Mouse (Mus musculus) E14TG2a.4 (cell line): ENCODE measurements at regions not wholly inside any gene's neighbourhood (a gene's known extent, or its start where the extent isn't known, plus 50 kb on each side); places are given as distances from the start of the nearest gene placed in this dataset.
A peak's percentile ranks its signal among the peaks of the same experiment; 100 is the strongest.

Experiments used
- H3K27me3 ChIP-seq: 2 replicates; pipeline ENCODE4 v1.6.1; 2014; ENCODE audit warnings: low read length, control low read depth; ENCODE audit not compliant: insufficient read depth
- H3K36me3 ChIP-seq: 2 replicates; pipeline ENCODE4 v1.6.1; 2014; ENCODE audit warnings: low read length, control low read depth; ENCODE audit not compliant: insufficient read depth
- H3K4me1 ChIP-seq: replicated peaks from 2 replicates; pipeline ENCODE4 v1.6.1; 2014; ENCODE audit warnings: low read depth, low read length, control low read depth
- H3K4me3 ChIP-seq: replicated peaks from 2 replicates; pipeline ENCODE4 v1.5.1; 2014; ENCODE audit warnings: mild to moderate bottlenecking, low read length
- H3K9me3 ChIP-seq: 2 replicates; pipeline ENCODE4 v1.6.1; 2014; ENCODE audit warnings: low read length, control low read depth
- CTCF ChIP-seq: conservative IDR thresholded peaks from 2 replicates; pipeline ENCODE4 v1.5.1; 2014; ENCODE audit warnings: low read length
- NANOG ChIP-seq: IDR thresholded peaks from 2 replicates; pipeline ENCODE4 v1.6.1; 2014; ENCODE audit warnings: borderline replicate concordance, low read length, mixed read lengths
- POU5F1 ChIP-seq: IDR thresholded peaks from 2 replicates; pipeline ENCODE4 v1.6.1; 2014; ENCODE audit warnings: low read length, borderline replicate concordance

DNA sequence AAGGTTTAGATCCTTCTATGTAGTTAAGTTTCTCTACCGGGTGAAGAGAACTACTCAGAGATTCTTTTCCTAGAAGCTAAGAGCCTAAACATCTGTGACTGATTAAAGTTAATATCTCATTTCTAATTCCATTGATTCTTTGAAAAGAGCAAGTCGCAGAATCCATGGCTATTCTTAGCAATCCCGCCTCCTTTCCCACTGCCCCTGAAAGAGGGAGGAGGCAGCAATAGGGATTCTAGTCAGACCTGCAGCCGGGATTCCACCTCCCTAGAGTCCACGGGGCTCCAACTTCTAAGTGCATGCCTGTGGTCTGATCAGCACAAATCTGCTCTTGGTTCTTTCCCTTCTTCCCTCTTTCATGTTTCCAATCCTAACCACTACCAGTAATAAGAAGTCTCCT lies 93.7 kb upstream of the Wars2 start:
- no peaks in the 10 kb centered on the region for H3K36me3 ChIP-seq
- H3K4me1 ChIP-seq = no peaks in the 10 kb centered on the region
- H3K27me3 ChIP-seq = no peaks in the 10 kb centered on the region
- peaks cover 7% of the 10 kb centered on the region; the same call in 1 of the 2 replicates for H3K9me3 ChIP-seq
- no peak overlapping the region for H3K4me3 ChIP-seq
- TF ChIP-seq NANOG (no peak), CTCF (no peak), POU5F1 (no peak)

DNA sequence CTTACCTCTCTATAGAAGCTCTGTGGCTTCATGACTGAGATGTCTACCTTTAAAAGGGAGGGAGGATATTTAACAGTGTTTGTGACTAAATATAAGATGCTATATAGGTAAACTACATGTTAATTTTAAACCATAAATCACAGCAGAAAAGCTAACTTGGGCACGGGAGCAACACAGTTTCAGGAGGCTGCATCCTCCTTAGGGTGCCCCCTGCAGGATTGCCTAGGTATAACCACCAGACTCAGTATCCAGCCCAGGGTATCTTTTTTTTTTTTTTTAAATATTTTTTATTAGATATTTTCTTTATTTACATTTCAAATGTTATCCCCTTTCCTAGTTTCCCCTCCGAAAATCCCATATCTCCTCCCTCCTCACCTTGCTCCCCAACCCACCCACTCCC lies 91.6 kb upstream of the Wars2 start:
- H3K4me1 ChIP-seq = no peaks in the 10 kb centered on the region

DNA sequence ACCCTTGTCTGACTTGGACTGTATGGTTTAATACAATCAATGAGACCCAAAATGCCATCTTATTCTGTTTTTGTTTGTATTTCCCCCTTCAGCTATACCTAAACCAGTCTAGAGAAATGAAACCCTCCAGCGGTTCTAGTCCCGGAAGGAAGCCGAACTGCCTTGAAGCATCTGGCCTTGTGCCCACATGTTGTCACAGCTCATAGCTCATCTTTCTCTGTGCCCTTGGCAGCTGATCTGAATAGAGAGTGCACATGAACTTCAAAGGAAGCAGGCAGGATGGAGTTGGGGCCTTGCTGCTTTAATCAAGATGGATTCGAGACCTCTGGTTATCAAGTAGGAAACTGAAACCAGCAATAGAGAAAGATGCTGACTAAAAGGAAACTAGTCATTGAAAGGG lies 88.7 kb upstream of the Wars2 start:
- TF ChIP-seq CTCF = no peak
- H3K36me3 ChIP-seq = no peaks in the 10 kb centered on the region
- H3K27me3 ChIP-seq = no peaks in the 10 kb centered on the region
- H3K4me3 ChIP-seq = no peak overlapping the region
- peaks cover 10% of the 10 kb centered on the region for H3K9me3 ChIP-seq
- H3K4me1 ChIP-seq = no peaks in the 10 kb centered on the region

More for the DNA sequence above, 91.6 kb upstream of the Wars2 start:
- H3K9me3 ChIP-seq = peaks cover 7% of the 10 kb centered on the region; the same call in 1 of the 2 replicates
- H3K27me3 ChIP-seq = no peaks in the 10 kb centered on the region
- peak; percentile 25; the same call in 1 of the 2 replicates for TF ChIP-seq CTCF
- no peak for TF ChIP-seq POU5F1
- no peak overlapping the region for H3K4me3 ChIP-seq
- no peaks in the 10 kb centered on the region for H3K36me3 ChIP-seq

DNA sequence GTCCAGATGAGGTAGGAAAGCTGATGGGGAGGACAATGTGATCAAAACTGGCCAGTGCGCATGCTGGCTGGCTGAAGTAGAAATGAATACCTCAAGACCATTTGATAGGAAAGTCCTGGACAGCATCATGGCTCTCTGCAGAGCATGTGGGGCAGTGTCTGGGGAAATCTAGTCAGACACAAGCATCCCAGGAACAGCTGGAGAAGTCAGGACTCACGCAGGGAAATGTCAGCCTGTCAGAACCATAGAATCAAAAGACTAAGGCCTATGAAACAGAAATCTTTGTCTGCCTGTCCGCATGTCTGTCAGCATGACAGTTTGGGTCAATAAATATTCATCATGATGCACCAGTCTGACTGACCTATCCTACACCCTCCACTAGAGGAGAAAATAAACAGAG lies 73.7 kb upstream of the Wars2 start:
- TF ChIP-seq POU5F1 (no peak), NANOG (no peak), CTCF (no peak)
- Histone ChIP-seq H3K9me3 (no peaks in the 10 kb centered on the region), H3K27me3 (no peaks in the 10 kb centered on the region), H3K4me1 (no peaks in the 10 kb centered on the region), H3K36me3 (no peaks in the 10 kb centered on the region), H3K4me3 (no peak overlapping the region)
